Mouse (Mus musculus) c-Kit-positive CD71-positive TER-119-positive erythroid progenitor cells, embryonic 14.5 days (primary cell): ENCODE results near the gene Tcf21.

Experiments used
- DNase-seq: peaks from one replicate; pipeline ENCODE4 v3.0.0-alpha.2; 2013; ENCODE audit warnings: low spot score

The Tcf21 gene

DNA sequence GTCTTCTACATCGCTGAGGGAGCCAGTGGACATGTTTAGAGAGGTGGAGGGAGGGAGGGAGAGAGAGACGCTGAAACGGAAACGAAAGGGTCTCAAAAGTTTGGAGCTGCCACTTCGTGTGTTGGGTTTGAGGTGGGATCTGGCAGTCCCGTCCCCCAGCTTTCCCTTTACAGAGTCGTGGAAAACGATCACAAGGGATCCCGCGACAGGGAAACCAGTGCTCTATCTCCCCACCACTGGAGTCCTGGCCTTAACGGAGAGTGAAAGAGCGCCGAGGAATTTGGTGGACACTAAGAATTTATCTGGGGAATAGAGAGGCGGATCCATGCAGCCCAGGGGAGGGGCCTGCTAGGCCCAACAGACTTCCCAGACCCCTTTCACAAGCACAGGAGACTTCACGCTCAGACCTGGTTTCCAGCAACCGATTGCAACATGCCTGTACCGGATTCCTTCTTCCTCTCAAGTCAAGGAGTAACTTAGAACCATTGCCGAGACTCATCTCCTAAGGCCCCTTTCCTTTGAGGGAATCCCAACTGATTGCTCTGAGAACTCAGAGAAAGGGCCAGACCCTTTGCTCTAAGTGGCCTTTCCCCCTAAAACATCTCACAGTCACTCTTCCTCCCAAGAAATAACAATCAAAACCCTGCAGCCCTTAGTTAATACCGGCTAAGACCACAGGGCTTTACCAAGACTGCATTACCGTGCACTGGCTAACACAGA is at the start of gene Tcf21:
TSS of gene Tcf21 (minus strand) at position 304 of the 720 bp plus-strand sequence.
- no peak for DNase-seq

DNA sequence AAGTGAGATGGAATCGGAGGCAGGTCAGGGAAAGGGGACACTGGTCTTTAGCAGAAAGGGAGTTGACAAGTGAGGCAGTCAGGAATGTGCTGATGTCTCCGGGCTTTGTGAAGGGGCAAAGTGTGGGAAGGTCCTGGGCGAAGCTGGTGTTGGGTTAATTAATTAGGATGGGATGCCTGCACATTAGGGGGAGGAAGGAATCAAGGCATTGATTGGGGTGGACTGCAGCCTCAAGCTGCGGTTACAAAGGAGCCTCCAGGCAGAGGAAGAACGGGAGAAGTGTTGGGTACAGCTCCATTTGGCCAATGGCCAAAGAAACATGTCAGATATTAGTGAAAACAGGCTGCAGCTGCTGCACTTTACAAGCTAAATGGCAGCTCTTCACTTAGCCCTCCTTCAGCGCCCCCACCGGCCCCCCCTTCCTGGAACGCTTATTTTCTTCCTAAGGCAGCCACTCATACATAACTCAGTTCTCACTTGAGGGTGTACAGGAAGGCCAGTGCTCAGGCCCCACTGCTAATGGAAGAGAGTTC is 48.5 kb upstream of the Tcf21 start:
- no peak for DNase-seq

DNA sequence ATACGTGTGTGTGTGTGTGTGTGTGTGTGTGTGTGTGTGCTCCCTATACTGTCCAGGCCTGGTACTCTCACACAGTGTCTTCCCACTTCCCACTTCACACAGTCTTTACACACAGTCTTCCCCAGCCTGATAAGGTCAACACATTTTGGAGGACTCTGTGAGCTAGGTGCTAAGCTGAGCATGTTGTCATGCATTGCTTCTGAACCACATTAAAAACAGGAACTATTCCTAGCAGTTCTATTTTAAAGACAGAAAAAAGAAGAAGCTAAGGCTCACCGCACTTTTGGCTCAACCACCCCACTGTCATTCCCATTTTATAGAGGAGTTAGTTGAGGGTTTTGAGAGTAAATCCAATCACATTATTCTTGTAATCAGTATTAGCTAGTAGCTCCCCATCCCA is 47.2 kb upstream of the Tcf21 start:
- DNase-seq, result no peak

DNA sequence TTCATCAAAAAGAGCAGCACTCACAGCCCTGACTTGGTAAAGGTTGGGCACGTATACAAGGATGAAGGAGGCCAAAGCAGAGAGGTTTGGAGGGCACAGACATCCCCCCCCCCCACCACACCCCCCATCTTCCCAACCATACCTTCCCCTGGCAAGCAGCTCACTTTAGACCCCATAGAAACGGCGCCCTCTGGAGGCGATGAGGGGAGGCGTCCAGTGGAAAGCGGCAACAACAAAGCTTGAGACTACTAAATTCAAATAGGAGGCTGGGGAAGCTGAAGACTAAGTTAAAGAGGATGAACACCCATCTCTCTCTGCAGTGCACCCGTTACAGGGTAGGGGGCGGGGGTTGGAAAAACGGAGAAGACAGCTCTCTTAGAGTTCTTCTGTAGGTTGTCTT is 38.1 kb upstream of the Tcf21 start:
- no peak for DNase-seq

DNA sequence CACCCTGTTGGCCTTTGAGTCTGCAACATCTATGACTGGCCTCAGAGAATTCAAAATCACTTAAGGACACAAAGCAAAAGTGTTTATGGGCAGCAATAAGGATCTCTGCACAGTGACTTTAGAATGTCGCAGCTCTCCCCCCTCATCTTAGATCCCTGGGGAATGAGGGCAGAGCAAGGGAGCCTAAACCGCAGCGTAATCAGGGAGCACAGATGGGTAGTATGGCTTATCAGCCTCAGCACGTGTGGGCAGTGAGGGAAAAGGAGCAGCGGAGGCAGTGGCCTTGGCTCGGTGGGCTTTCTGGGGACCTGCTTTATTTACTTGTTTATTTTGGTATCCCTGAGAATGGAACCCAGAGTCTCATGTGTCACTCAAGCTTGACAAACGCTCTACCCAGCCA is 34.4 kb upstream of the Tcf21 start:
- peak; percentile 25 for DNase-seq

DNA sequence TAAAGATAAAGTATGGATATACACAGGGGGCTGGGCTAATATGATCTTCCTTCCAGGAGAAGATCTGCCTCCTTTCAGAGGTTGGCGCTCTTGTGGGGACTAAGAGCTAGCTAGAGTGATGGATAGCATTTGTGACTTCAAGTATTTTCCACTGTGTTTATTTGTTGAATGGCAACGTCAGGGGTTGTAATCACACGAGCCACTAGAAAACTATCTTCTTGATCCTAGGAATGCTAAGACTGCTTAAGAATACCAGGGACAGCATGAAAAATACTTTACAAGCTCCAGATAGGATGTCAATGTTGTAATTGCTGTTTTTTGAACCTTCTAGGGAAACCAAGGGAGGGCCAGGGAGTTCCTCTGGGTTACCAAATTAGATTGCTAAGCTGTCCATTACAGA is 25.4 kb upstream of the Tcf21 start:
- no peak for DNase-seq

DNA sequence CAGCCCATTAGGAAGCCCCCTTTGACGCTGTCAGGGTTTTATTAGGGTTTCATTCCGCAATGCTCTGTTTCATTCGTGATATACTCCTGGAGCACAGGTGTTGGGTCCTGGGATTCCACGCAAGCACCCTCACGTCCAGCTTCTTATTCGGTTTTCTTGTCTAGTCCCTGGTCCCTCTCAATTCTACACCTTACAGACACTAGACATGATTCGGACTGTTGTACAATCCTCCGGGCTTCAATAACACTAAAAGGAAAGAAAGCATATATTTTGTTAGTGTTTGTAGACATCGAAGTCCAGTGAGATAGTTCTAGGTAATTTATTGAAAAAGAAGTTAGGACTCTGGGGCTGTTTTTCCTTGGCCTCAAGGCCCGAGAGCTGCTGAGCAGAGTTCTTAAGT is 24.8 kb upstream of the Tcf21 start:
- DNase-seq, result no peak

DNA sequence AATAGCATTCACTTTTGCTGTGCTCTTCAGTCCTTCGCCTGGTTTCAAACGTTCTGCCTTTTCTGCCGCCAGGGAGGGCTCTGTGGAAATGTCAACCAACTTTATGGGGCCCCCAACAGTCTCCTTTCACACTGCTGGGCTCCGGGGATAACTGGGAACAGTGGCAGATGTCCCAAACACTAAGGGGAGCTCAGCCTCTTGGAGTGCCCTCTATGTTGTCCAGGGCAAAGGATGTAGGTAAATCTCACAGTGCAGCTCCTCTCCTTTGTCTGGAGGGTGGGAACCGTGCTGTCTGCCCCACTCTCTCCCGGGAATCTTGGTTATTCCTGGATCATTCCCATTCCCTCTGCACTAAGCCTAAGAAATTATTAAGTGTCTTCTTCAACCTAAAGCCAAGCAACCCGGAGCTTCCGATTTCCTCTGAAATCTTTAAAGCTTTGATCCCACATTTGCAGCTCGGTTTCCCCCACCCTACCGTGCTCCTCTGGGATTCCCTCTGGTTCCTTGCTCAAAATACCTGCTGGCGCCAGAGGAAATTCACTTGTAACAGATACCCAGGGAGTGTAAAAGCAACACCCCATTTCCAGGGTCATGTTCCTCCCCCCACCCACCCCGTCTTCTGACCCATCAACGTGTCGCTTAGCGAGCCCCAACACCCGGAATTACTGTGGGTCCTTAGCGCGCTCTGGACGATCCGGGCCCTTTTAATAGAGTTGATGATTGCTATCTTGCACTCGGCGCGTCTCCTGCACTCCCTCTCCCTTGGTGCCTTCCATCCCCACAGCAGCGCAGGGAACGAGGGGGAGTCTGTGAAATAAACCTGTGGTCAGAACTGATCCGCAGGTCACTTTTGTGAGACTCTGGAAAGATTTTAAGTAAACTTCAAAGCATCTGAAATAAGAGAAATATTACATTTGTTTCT is 23.7 kb upstream of the Tcf21 start:
- DNase-seq, result no peak

DNA sequence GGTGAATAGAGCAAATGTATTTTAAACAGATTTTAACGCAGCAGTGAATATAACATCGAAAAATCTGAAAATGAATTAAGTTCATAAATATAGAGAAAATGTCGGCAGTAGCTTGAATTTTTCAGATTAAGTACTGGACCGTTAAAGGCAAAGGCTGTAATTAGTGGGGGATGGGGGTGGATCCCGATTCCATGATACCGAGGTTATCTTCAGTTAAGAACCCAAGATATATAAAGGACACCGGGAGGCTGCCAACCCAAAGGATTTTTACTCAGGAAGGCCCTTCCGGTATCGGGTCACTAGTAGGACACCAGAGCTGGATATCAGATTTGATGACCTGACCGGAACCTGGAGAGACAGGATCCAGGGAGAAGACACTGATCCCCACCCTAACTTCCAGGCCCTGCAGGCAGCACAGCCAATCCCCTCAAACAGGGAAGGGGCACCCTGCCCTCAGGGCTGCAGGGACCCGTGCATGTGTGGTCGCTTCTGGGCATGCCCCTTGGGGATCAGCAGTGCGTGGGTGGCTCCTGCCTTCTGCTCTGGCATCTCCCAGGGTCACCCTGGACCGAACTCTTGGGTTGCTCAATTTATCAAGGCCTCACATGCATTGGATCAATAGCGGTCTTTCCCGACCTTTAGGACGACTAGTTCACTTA is 22.9 kb upstream of the Tcf21 start:
- no peak for DNase-seq

DNA sequence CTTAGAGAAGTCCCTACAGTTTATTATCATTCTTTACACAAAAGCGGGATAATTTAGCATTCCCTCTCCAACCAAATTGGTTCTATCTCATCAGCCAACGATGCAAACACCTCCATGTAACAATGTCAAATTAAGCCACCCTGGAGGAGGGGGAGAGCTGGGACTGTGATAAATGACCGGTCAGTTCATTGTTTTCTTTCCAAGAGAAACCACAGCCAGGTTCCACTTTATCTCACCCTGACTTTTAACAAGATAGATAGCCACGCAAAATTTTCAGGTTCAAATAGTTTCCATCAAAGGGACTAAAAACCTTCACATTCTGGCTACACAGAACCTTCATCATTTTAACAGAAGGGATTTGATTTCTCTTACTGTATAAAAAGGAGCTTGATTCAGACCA is 22.1 kb upstream of the Tcf21 start:
- DNase-seq, result no peak

DNA sequence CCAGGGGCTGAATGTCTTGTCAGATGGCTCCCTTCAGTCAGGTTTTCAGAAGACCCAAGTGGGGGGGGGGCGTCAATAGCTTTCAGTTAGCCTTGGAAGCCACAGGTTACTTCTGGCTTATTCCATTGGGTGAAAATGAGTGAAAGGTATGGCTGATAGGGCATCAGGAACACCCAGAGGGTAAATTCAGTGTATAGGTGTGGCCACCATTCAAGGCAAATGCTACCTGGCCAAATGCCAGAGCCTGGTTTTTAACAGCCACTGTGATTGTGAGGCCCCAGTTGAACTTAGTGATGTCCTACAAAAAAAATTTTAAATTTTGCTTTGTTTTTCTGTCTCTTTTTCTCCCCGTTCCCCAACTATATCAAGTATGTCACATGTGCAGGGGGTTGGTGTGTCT is 6.3 kb upstream of the Tcf21 start:
- no peak for DNase-seq

DNA sequence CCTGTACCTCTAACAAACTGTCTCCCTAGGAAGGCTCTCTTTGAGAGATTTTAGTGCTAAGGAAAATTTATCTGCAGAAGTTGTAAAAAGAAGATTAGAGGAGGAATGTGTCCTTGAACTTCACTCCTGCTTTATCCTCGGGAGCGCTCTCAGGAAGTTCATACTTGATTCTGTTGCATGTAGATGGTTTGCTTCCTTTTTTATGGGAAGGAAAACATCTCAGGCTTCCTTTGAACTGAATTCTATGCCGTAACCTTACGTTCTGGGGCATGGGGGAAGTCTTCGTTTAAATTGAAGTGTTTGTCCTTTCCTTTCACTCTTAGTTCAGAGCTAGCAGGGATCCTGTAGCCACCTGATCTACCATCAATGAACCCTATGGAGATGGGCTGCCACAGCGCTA is 2.9 kb upstream of the Tcf21 start:
- no peak for DNase-seq

DNA sequence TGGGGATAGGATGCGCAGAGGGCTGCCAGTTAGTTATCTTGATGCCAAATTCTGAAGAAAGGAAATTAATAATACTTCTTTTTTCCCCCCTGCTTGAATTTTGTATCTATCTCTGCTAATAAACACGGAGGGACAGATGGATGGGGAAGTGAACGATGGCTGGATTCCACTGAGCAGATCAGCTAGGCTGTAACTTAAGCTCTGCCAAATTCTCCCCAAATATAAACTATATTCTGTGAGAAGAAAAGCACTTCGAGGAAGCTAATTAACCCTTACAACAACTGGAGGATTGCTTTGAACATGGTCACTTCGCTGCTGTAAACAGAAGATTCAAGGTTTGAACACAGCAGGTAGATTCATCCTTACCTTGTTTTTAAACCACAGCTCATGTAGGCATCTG is 2.5 kb upstream of the Tcf21 start:
- no peak for DNase-seq

DNA sequence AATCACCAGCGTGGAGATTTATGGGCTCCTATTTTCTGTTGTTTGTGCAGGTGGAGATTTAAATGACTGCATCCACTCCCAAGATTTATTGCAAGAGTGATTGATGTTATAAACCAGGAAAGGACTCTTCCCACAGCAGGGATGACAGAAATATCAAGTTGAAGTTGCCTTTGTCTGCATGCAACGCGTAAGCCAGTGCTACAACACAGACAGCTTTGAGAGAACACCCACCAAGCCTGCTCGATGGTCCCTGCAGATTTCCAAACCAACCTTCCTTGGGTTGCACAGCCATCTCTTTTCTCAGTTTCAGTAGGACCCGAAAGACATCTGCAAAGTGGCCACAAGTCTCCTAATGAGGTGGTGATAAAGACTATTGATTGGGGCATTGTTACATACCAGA is 1.7 kb upstream of the Tcf21 start:
- DNase-seq, result no peak

DNA sequence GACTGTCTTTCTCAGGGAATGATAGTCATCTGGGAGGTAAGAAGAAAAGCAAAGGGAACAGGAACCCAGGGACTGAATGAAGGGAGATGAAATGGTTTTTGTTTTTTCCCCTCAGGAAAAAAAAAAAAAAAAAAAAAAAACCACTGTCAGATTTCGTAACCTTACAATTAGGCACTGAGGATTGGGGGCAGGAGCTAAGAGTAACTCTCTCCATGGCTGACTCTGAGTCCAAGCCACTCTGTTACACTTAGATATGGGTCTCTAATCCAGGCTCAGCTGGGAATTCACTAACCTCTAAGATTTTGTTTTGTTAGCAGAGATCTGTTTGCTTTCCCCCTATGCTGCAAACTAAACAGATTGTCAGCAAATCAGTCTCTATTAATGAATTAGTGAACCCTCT is 1.3 kb upstream of the Tcf21 start:
- DNase-seq, result no peak

DNA sequence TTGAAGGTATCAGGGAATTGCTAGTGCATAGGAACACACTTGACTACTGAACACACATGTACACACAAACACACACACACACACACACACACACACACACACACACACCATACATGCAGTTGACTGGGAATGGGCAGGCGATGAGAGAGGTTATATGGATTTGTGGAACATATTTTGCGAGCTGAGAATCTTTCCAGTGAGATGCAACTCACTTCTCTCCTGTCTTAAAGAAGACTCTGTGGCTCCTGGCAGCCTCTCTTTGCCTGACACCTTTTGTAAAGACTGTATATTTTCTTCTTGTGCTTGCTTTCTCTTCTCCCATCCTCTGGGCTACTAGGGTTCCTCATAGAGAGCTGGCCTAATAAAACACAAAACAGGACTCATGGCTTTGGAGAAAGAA is 867 bp upstream of the Tcf21 start:
- DNase-seq, result no peak

DNA sequence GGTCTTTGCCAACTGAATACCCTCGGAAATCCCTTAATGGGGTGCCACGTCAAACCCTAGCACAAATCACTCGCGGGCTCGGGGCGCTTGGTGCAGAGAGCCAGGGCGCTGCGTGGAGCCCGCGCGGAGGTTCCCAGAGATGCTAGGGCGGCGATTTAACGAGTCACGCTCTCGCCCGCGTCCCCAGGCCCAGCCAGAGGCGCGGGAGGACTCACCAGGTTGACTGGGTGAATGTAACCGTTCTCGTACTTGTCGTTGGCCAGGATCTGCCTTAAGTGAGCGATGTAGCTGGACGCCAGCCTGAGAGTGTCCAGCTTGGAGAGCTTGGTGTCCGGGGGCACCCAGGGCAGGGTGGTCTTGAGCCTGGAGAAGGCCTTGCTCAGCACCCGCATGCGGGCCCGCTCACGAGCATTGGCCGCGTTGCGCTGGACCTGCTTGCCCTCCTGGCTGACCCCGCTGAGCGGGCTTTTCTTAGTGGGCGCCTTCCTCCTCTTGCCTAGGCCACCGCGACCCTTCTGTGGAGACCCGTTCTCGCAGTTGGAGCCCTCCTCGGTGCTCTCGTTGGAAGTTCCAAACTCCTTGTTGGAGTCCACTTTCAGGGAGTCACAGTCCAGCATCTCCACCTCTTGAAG is 619 bp downstream of the Tcf21 start:
- DNase-seq, result no peak

DNA sequence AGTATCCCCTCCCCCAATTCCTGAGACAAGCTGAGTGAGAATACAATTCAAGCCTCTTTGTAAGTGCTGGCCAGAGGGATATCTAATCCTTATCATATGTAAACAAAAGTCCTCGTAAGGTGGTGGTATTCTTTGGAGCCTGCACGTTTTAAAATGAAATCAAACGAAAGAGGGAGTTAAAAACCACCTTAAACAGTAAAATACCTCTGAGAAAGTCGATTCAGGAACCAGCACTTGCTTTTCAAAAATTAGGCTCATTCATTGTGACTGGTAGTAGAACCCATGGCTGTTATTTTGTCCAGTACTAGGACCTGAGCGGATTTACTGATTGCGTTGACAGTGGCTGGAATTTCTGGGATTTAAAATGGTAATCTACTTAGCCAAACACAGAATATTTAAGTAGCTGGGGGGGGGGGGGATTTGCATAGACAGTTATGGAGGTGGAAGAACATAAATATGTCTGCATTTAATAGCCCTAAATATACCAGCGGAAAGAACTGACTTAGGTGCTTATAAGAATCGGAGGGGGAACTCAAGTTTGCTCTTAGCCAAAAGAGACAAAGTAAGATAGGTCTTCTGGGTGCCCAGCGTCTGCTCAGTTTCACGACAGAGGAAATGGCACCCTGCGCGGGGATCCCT is 1.3 kb downstream of the Tcf21 start:
- DNase-seq, result no peak

DNA sequence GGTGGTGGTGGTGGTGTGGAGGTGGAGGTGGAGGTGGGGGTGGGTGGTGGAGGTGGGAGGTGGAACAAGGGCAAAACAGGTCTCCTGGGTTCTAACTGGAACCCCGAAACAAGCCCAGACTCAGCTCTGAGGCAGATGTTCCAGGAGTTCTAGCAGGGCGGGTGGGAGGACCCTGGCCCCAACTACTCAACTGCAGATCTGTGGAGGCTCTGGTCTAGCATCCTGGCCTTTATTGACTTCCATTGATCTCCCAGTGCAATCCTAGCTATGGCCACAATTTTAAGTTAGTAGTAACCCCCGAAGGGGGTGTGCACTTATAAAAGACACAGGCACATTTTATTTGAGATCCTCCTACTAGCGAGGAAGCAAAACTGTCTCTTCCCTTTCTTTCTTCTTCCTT is 2.0 kb downstream of the Tcf21 start:
- DNase-seq, result no peak

DNA sequence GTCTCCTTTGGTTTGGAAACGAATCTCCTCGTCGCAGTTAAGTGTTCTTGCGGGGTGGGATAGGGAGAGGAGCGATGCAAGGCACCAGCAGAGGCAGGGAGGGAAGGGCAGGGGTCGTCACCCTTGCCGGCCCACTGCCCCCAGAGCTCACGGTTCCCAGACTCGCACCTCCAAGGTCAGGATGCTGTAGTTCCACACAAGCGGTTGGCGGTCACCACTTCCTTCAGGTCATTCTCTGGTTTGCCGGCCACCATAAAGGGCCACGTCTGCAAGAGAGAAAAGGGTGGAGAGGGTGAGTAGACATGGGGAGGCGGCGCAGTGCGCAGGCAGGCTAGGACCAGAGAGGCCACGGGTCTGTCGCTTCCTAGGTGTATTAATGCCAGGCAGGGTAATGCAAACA is 2.4 kb downstream of the Tcf21 start:
- DNase-seq, result no peak

DNA sequence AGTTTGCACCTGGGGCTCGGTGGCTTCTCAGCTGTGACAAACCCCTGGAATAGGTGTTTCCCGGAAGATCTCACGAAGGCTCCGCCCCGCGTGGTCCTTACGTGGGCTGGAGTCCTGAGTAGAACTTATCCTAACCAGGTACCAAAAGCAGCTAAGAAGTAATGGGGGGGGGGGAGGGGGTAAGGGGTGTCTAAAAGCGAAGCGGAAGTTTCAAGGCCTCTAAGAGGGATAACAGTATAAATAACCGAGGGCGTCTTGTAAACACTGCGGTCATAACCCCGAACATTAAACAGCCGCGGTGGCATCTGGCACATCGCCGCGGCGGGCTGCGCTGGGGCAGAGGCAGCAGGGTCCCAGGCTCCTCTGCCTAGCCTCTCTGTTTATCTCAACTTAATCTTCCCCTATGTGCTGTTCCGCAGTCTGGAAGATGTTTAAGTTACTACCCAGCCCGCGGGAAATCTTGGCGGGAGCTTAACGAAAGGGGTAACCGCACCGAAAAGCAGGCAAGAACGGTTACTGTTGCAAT is 3.7 kb downstream of the Tcf21 start:
- no peak for DNase-seq
